Mouse (Mus musculus) cerebral cortex, adult 2 months (tissue): ENCODE results near the gene Parp6.

ENCODE experiments used
- WGBS: fragments of 180-500 bp; shearing (Covaris S2); methylation state at CpG from one replicate; pipeline ENCODE4 v1.1.7; 2018; 5-methylcytosine and 5-hydroxymethylcytosine counted together

Parp6 gene

DNA sequence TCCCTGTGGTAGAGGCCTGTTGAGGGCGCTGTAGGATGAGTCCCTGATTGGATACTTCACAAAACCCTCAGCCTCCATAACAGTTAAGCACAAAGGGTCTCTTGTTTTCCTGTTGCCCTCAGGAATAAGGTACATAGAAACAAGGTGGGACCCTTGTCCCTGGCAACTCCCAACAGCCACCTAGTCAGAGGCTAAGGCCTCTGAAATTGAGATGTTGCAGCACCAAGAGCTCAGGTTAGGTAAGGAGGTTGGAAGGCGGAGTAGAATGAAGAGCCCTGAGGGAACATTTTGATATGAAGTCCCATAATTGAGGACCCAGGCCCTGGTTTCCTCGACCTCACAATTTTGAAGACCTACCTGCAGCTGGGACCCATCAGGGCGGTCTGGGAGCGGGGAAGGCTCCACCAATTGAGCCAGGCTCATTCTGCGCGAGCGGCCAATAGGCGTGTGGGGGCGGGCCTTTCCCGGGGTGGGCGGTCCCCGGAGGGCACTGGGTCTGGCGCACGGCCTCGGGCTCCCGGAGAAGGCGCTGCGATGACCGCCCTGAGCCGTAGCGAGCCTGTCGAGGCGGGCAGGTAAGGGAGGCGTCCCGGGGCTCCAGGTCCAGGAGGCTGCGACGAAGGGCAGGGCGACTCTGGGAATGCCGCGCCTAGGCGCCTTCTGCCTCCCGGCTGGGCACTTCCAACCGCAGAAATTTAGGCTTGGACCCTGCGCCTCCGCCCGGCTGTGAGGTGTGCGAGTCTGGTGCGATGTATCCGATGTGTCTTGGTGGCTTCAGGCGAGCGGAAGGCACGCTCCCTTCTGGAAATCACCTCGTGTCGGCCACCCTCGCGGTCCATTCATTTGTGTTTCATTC, 62.8 kb downstream of the Parp6 start, which contains the start of gene Gramd2:
Gramd2 (plus strand) TSS at position 467 of the 856 bp plus-strand sequence.
- 3% methylated on average over 47 of the region's 47 CpGs for WGBS

DNA sequence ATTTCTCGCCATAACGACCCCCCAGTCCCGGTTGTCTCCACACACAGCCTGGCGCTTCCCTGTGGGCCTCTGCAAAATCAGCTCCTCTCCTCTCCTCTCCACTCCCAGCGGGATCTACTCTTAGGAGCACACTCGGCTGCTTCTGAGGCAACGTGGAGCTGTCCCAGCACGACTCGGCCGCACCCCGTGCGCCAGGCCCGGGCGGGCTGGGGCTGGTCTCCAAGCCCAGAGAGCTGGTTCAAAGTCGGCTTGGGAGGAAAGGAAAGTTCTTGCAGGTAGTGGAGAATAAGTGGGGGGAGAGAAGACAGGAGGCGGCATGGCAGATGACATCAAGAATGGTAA, 63.4 kb downstream of the Parp6 start:
- 20% methylated on average over 16 of the region's 16 CpGs for WGBS

DNA sequence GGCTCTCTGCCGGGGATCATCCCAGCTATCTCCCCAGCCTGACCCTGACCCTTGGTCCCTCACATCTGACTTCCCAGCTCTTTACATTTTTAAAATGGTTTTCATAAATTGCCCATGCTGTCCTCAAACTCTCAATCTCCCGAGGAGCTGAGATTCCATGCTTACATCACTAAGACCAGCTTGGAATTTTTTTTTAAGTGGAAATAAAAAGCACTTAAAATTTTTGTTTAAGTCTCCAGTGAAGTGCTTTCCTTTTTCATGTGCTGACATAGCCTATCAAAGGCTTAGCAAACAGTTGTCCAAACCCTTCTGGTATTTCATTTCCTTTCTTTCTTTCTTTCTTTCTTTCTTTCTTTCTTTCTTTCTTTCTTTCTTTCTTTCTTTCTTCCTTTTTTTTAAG, 66.9 kb downstream of the Parp6 start:
- 74% methylated on average over 2 of the region's 2 CpGs for WGBS

DNA sequence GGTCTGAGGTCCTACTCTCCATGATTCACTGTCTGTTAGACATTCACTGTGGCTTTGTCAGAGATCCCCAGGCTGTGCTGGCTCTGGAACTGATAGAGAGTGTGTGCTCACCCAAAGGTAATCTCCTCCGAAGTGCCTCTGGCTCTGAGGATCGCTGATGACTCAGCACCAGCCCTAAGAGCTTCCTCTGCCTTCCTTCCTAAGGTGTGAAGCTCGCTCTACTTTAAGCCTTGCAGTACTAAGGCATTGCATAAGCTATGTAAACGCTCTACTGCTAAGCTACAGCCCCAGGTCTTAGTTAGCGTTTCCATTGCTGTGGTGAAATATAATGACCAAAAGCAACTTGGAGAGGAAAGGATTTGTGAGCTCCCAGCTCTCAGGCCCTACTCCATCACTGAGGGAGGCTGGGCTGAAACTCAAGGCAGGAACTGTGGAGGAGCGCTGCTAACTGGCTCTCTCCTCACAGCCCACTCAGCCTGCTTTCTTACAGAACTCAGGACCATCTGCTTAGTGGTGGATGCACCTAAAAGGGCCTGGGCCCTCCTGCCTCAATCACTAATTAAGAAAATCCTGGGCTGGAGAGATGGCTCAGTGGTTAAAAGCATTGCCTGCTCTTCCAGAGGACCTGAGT, 70.4 kb downstream of the Parp6 start:
- WGBS: 36% methylated on average over 6 of the region's 6 CpGs

DNA sequence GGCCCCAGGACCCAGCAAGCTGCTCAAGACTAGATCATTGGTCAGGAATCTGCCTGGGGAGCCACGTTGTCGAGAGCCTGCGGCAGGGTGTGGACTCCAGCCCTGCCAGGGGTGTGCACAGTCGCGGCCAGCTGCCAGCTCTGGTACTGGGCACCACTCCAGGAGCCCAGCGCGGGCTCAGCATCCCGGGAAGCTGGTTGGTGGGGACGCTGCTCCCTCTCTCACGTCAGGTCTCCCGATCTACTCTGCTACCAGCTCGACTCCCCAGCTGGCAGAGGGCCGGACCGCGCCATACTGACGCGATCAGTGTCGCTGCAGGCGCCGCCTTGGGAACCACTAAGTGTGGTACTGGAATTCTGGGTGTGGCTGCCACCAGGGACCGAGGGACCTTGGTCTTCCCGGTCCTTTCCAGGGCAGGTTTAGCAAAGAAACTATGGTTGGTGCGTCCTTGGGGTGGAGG, 74.6 kb downstream of the Parp6 start:
- 4% methylated on average over 23 of the region's 23 CpGs for WGBS

DNA sequence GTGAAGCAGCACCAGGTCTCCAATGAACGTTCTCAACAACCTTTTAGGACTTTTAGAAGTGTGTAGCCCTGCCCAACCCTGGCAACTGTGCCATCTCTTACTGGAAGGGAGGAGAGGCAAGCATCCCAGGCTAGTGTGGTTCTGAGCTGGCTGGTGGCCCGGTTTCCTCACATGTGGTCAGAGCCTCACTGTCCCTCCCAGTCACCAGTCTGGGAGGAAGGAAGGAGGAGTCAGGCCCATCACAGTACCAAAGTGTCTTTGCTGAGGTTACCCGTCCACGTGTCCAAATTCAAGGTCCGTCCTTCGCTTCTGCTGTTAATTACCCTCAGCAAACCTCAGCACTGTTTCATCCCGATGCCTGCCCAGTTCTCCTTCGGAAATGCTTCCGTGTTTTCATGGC, 75.1 kb downstream of the Parp6 start:
- 10% methylated on average over 9 of the region's 9 CpGs for WGBS

DNA sequence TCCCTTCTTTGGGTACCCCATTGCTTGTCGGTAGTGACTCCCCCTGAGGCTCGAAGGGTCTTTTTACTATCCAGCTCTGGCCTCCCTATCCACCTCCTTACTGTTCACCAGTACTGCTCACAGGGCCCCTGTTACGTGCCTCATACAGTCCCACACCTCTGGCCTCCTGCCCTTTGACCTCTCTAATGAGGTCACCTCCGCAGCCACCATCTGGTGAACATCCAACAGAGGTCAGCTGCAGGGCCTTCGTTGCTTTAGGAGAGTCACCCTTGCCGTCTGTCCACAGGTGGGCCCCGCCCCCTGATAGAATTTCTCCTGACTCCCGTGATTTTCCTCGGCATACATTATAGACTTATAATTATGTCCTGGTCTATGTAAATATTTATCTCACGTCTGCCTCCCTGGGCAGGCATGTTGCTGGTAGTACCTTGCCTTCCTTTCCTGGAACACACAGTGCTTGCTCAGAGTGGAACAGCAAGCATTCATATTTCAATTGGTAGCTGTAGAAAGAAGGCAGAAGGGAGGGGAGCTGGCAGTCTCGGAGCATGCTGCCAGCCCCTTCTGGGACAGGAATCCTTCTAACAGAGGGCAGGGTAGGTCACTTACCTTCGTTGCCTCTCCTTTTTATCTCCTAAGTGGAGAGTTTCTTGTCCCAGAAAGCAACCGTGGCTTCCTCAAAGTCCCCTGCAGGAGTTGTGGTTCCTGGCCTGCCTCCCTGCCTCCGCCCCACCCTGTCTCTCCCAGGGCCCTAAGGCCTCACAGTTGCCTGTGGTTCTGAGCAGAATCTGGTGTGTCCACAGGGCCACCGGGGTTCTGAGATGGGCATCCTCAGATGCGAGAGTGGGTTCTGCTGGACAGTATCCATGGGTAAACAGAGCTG, 77.7 kb downstream of the Parp6 start:
- 72% methylated on average over 16 of the region's 16 CpGs for WGBS

DNA sequence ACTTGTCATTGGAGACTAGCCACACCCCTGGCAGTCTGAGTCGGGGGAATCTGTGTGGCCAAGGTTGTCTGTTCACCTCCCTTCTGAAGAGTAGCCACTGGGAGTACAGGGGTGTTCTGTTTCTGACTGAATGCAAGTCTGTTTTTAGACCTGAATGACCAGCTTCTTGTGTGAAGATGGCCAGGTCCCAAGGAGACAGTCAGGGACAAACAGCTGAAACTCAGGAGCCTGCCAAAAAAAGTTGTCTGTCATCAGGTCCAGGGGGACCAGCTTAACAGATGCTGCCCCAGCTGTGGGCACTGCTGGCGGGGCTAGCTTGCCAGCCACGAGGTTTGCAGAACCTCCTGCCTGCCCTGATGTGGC, 78.3 kb downstream of the Parp6 start:
- WGBS: 46% methylated on average over 3 of the region's 3 CpGs

DNA sequence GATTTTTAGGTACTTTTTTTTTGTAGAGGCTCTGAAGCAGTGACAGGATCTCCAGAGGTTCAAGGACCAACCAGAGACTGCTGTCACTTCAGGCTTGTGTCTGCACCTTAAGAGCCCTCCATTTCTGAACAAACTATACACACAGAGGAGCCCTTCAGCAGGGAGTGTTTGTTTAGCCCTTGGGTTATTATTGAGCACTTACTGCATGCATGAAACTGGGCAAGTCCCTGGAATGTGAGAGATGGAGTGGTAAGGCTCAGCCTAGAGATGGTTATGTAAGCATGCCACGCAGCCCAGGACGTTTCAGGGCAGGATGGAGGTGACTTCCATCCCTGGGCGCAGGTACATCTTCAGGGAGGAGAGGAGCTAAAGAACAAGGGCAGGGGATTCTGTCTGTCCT, 79.3 kb downstream of the Parp6 start:
- WGBS: 88% methylated on average over 3 of the region's 3 CpGs
